In genomic region chr6:138583314-138583713, GRCm38 (mm10) we compare ENCODE assay signal across 13 mouse cellular contexts. TPM values are rescaled to one million over a fixed set of nuclear protein-coding genes. Genes with fewer than 3 reads are reported as not detected.
A peak's percentile ranks its signal among the peaks of the same experiment; 100 is the strongest.
DNase-seq lines count a peak whose midpoint lies in the region; ATAC-seq and TF ChIP-seq lines count a peak whose summit lies in the region.
"Had no signal": no experiment of that assay in that cellular context is flagged by ENCODE, and none has a peak within 500 bp of the region (broad histone marks: within the 10 kb centered on the region; RNA-seq: fewer than 3 reads in every experiment).

No protein-coding gene starts in this region.

- 63% methylated on average over 8 of the region's 8 CpGs for WGBS in heart, embryonic 10.5 days
- 71% methylated on average over 8 of the region's 8 CpGs for WGBS in midbrain, embryonic 15.5 days
- 74% methylated on average over 8 of the region's 8 CpGs for WGBS in midbrain, embryonic 11.5 days
- WGBS in embryonic facial prominence, embryonic 10.5 days, result 68% methylated on average over 8 of the region's 8 CpGs

- H3ac ChIP-seq in myocyte (ENCODE audit: control insufficient read depth, insufficient read length), result no peak overlapping the region

- H3K4me2 ChIP-seq in midbrain, embryonic 15.5 days, result no peak overlapping the region
- no peak overlapping the region for H3K4me2 ChIP-seq in midbrain, embryonic 11.5 days
- no peak overlapping the region for H3K4me2 ChIP-seq in myocyte (ENCODE audit: low read depth)
- H3K4me2 ChIP-seq: heart, embryonic 15.5 days had no signal

- no peak overlapping the region for H3K4me3 ChIP-seq in heart, embryonic 10.5 days
- H3K4me3 ChIP-seq in midbrain, embryonic 15.5 days, result no peak overlapping the region
- no peak overlapping the region for H3K4me3 ChIP-seq in midbrain, embryonic 11.5 days (ENCODE audit: low read depth, low read length)
- no peak overlapping the region for H3K4me3 ChIP-seq in embryonic facial prominence, embryonic 10.5 days
- H3K4me3 ChIP-seq in myocyte, result no peak overlapping the region
- H3K4me3 ChIP-seq: heart, embryonic 15.5 days had no signal

- no peak for ATAC-seq in midbrain, embryonic 15.5 days (replicated peaks)
- no peak for ATAC-seq in midbrain, embryonic 11.5 days (ENCODE audit: low FRiP score)
- no peak for ATAC-seq in megakaryocyte, adult 5-6 weeks (ENCODE audit: poor library complexity, severe bottlenecking)

- H3K36me3 ChIP-seq in heart, embryonic 10.5 days, result no peaks in the 10 kb centered on the region
- no peaks in the 10 kb centered on the region for H3K36me3 ChIP-seq in midbrain, embryonic 15.5 days (replicated peaks)
- H3K36me3 ChIP-seq in midbrain, embryonic 11.5 days (ENCODE audit: control insufficient read depth, insufficient read depth, low read length), result no peaks in the 10 kb centered on the region
- H3K36me3 ChIP-seq in embryonic facial prominence, embryonic 10.5 days (replicated peaks), result no peaks in the 10 kb centered on the region
- H3K36me3 ChIP-seq in myocyte (ENCODE audit: control insufficient read depth, insufficient read depth), result no peaks in the 10 kb centered on the region
- H3K36me3 ChIP-seq: heart, embryonic 15.5 days had no signal

- peak; percentile 75 for DNase-seq in heart, embryonic 10.5 days (ENCODE audit: low spot score)
- DNase-seq in heart, postnatal 25 days (ENCODE audit: low spot score), result no peak
- DNase-seq in midbrain, embryonic 11.5 days (ENCODE audit: low spot score, missing footprints), result no peak
- DNase-seq in embryonic facial prominence, embryonic 10.5 days (ENCODE audit: low spot score), result peak; percentile 52
- no peak for DNase-seq in adipocyte (ENCODE audit: low spot score)
- DNase-seq: cerebellum, postnatal 25 days; right cerebral cortex, adult 18-20 months had no signal

- intact Hi-C loops in heart, postnatal 25 days (cut with DNase I), result no loop called here

- no peaks in the 10 kb centered on the region for H3K9me3 ChIP-seq in heart, embryonic 10.5 days
- no peaks in the 10 kb centered on the region for H3K9me3 ChIP-seq in midbrain, embryonic 15.5 days
- H3K9me3 ChIP-seq in midbrain, embryonic 11.5 days (ENCODE audit: control insufficient read depth, low read length), result no peaks in the 10 kb centered on the region
- no peaks in the 10 kb centered on the region for H3K9me3 ChIP-seq in embryonic facial prominence, embryonic 10.5 days
- H3K9me3 ChIP-seq: heart, embryonic 15.5 days had no signal

- H3K79me2 ChIP-seq in myocyte (ENCODE audit: control insufficient read depth, insufficient read depth), result no peaks in the 10 kb centered on the region

- H3K27me3 ChIP-seq in heart, embryonic 10.5 days (ENCODE audit: insufficient read depth, poor library complexity, severe bottlenecking), result 0 out of 2 replicates have a peak, but pooled peaks cover 5% of the 10 kb centered on the region
- H3K27me3 ChIP-seq in midbrain, embryonic 15.5 days (replicated peaks), result no peaks in the 10 kb centered on the region
- H3K27me3 ChIP-seq in midbrain, embryonic 11.5 days (ENCODE audit: control insufficient read depth, insufficient read depth, low read length), result no peaks in the 10 kb centered on the region
- no peaks in the 10 kb centered on the region for H3K27me3 ChIP-seq in embryonic facial prominence, embryonic 10.5 days (replicated peaks; ENCODE audit: low read depth, poor library complexity, severe bottlenecking)
- H3K27me3 ChIP-seq in myocyte (ENCODE audit: control insufficient read depth, insufficient read depth, insufficient read length), result no peaks in the 10 kb centered on the region
- H3K27me3 ChIP-seq: CH12.LX; heart, embryonic 15.5 days had no signal

- no peak overlapping the region for H3K27ac ChIP-seq in heart, embryonic 10.5 days
- H3K27ac ChIP-seq in midbrain, embryonic 15.5 days, result peak overlapping the region; percentile 51
- no peak overlapping the region for H3K27ac ChIP-seq in midbrain, embryonic 11.5 days (ENCODE audit: low read depth, low read length)
- no peak overlapping the region for H3K27ac ChIP-seq in embryonic facial prominence, embryonic 10.5 days (replicated peaks)
- H3K27ac ChIP-seq: heart, embryonic 15.5 days had no signal

- no peaks in the 10 kb centered on the region for H3K4me1 ChIP-seq in heart, embryonic 10.5 days
- peaks cover 31% of the 10 kb centered on the region for H3K4me1 ChIP-seq in midbrain, embryonic 15.5 days
- peaks cover 15% of the 10 kb centered on the region for H3K4me1 ChIP-seq in midbrain, embryonic 11.5 days (ENCODE audit: control insufficient read depth, insufficient read depth, low read length)
- no peaks in the 10 kb centered on the region for H3K4me1 ChIP-seq in embryonic facial prominence, embryonic 10.5 days
- H3K4me1 ChIP-seq: heart, embryonic 15.5 days had no signal

- H3K9ac ChIP-seq in midbrain, embryonic 15.5 days, result no peak overlapping the region
- no peak overlapping the region for H3K9ac ChIP-seq in midbrain, embryonic 11.5 days (ENCODE audit: low read length)
- H3K9ac ChIP-seq: heart, embryonic 15.5 days had no signal

- no peak for TF ChIP-seq POLR2A in myocyte (IDR thresholded peaks at IDR 0.05; ENCODE audit: insufficient read length, low read depth)

TF ChIP-seq in myocyte, 11 proteins besides CTCF, POLR2A, EP300 and RAD21:
- no peak for TF ChIP-seq TCF3 (IDR thresholded peaks at IDR 0.05; ENCODE audit: insufficient read length, low read depth)
- TF ChIP-seq REST (IDR thresholded peaks at IDR 0.05; ENCODE audit: insufficient read depth, insufficient read length), result peak; percentile 81

RNA-seq across cellular contexts. Expression of gene Lmo3, which starts 1.5 kb away (rescaled TPM):
- 0.54 and 0.64 TPM in 2 replicates for polyA plus RNA-seq in heart, embryonic 10.5 days (2016; fragmentation: Nextera tagmentation; extraction: Ambion mirVana)
- under 1 TPM; 0.31 to 0.34 TPM for total RNA-seq in heart, postnatal 25 days (2021)
- polyA plus RNA-seq in midbrain, embryonic 15.5 days (2015; fragmentation: Nextera tagmentation; extraction: Ambion mirVana), result 167 and 188 TPM in 2 replicates
- polyA plus RNA-seq in midbrain, embryonic 11.5 days (2014; fragmentation: Nextera tagmentation; extraction: Ambion mirVana), result 48.6 and 50.4 TPM in 2 replicates
- polyA plus RNA-seq in embryonic facial prominence, embryonic 10.5 days (2016; fragmentation: Nextera tagmentation; extraction: Ambion mirVana), result 5.0 and 6.7 TPM in 2 replicates
- not detected for polyA plus RNA-seq in myocyte (2012; fragmentation: generic; extraction: Trizol)
- not detected in 2 replicates for total RNA-seq in megakaryocyte, adult 5-6 weeks (2015)
- total RNA-seq in megakaryocyte, adult 5-6 weeks (2017), result not detected in 2 replicates
- total RNA-seq: CH12.LX; liver, adult 2 months had no signal
- polyA plus RNA-seq: liver, adult 2 months had no signal

Comparison
In these comparisons a context has a peak if more than half of its experiments do, and no peak if none do; other contexts are left out.
1. DNase-seq: peak in heart, embryonic 10.5 days (single experiment) and embryonic facial prominence, embryonic 10.5 days (single experiment); none in heart, postnatal 25 days (single experiment), midbrain, embryonic 11.5 days (single experiment) and adipocyte (single experiment).